Mouse (Mus musculus): ENCODE results near the gene Sumo3.

- TF ChIP-seq CTCF (IDR thresholded peaks at IDR 0.05; ENCODE audit: low read depth) (no peak), EP300 (IDR thresholded peaks at IDR 0.05; ENCODE audit: low read depth) (peak; percentile 82; the same call in 1 of the 2 replicates)
Measured at GRCm38 (mm10) chr10:77569973-77570658, 35.8 kb upstream of the Sumo3 start.
